Mouse (Mus musculus) midbrain, embryonic 15.5 days (tissue): ENCODE data around the gene Syt16. TPM values are rescaled to one million over a fixed set of nuclear protein-coding genes. Genes with fewer than 3 reads are reported as not detected.

Experiments
- ATAC-seq: fragments of 200-750 bp; cut with Nextera tagmentation; replicated peaks from 2 replicates; pipeline ENCODE4 v1.8.0; 2017; ENCODE audit warnings: moderate TSS enrichment
- H3K27ac ChIP-seq: fragments of 300-500 bp; sonication (generic); 2 replicates; pipeline ENCODE4 v1.5.1; 2015; ENCODE audit warnings: mild to moderate bottlenecking, inconsistent platforms
- H3K27me3 ChIP-seq: fragments of 300-500 bp; sonication (generic); replicated peaks from 2 replicates; pipeline ENCODE4 v1.6.1; 2015; ENCODE audit warnings: inconsistent platforms
- H3K36me3 ChIP-seq: fragments of 300-500 bp; sonication (generic); replicated peaks from 2 replicates; pipeline ENCODE4 v1.6.1; 2015; ENCODE audit warnings: inconsistent platforms
- H3K4me1 ChIP-seq: fragments of 300-500 bp; sonication (generic); 2 replicates; pipeline ENCODE4 v1.6.1; 2015; ENCODE audit warnings: inconsistent platforms
- H3K4me2 ChIP-seq: fragments of 300-500 bp; sonication (generic); 2 replicates; pipeline ENCODE4 v1.6.1; 2015; ENCODE audit warnings: inconsistent platforms, mild to moderate bottlenecking, moderate library complexity
- H3K4me3 ChIP-seq: fragments of 300-500 bp; sonication (generic); 2 replicates; pipeline ENCODE4 v1.5.1; 2015; ENCODE audit warnings: mild to moderate bottlenecking, inconsistent platforms
- H3K9ac ChIP-seq: fragments of 300-500 bp; sonication (generic); 2 replicates; pipeline ENCODE4 v1.6.1; 2015; ENCODE audit warnings: mild to moderate bottlenecking, inconsistent platforms
- H3K9me3 ChIP-seq: fragments of 300-500 bp; sonication (generic); 2 replicates; pipeline ENCODE4 v1.6.1; 2016; ENCODE audit warnings: inconsistent platforms
- WGBS: fragments of 180-500 bp; shearing (Covaris S2); methylation state at CpG from one replicate; pipeline ENCODE4 v1.1.7; 2015; ENCODE audit warnings: mixed read lengths; 5-methylcytosine and 5-hydroxymethylcytosine counted together
- polyA plus RNA-seq: library from polyadenylated mRNA; unstranded; fragments of >200 nt; fragmentation: Nextera tagmentation; extraction: Ambion mirVana; gene quantifications from 2 replicates; pipeline ENCODE4 v1.2.1, GENCODE M21; 2015

Syt16 gene
- polyA plus RNA-seq, 1 experiment from 2014 or later: 91.2 TPM

- 78% methylated on average over 1 of the region's 1 CpGs for WGBS
- 0 out of 2 replicates have a peak, but pooled peaks cover 3% of the 10 kb centered on the region for H3K36me3 ChIP-seq
- H3K4me2 ChIP-seq: no peak overlapping the region
- H3K9ac ChIP-seq: no peak overlapping the region
- ATAC-seq: no peak
- H3K27me3 ChIP-seq: no peaks in the 10 kb centered on the region
- no peak overlapping the region for H3K27ac ChIP-seq
- peaks cover 9% of the 10 kb centered on the region; the same call in 1 of the 2 replicates for H3K9me3 ChIP-seq
- no peak overlapping the region for H3K4me3 ChIP-seq
- H3K4me1 ChIP-seq: peaks cover 5% of the 10 kb centered on the region; the same call in 1 of the 2 replicates
These were observed 130.8 kb downstream of the Syt16 start for GRCm38 (mm10) chr12:74128229-74128628.

GRCm38 (mm10) chr12:74131790-74132189, 134.3 kb downstream of the Syt16 start:
- no peak overlapping the region for H3K9ac ChIP-seq
- no peaks in the 10 kb centered on the region for H3K27me3 ChIP-seq
- H3K36me3 ChIP-seq: 0 out of 2 replicates have a peak, but pooled peaks cover 8% of the 10 kb centered on the region
- 4% methylated on average over 2 of the region's 2 CpGs for WGBS
- H3K27ac ChIP-seq: peak overlapping the region; percentile 63
- 0 out of 2 replicates have a peak, but pooled peaks cover under 1% of the 10 kb centered on the region for H3K9me3 ChIP-seq
- peak; percentile 73; the same call in 1 of the 2 replicates for ATAC-seq
- no peak overlapping the region for H3K4me2 ChIP-seq
- no peak overlapping the region for H3K4me3 ChIP-seq
- H3K4me1 ChIP-seq: peaks cover 5% of the 10 kb centered on the region; the same call in 1 of the 2 replicates

GRCm38 (mm10) chr12:74142147-74142546, 144.7 kb downstream of the Syt16 start:
- H3K27me3 ChIP-seq: no peaks in the 10 kb centered on the region
- H3K36me3 ChIP-seq: no peaks in the 10 kb centered on the region
- no peak overlapping the region for H3K4me3 ChIP-seq
- WGBS: 46% methylated on average over 7 of the region's 7 CpGs
- H3K4me2 ChIP-seq: no peak overlapping the region
- no peak overlapping the region for H3K9ac ChIP-seq
- ATAC-seq: no peak
- H3K27ac ChIP-seq: no peak overlapping the region
- no peaks in the 10 kb centered on the region for H3K4me1 ChIP-seq
- no peaks in the 10 kb centered on the region for H3K9me3 ChIP-seq

- H3K4me2 ChIP-seq: no peak overlapping the region
- H3K27me3 ChIP-seq: no peaks in the 10 kb centered on the region
- no peaks in the 10 kb centered on the region for H3K9me3 ChIP-seq
- H3K4me3 ChIP-seq: no peak overlapping the region
- H3K4me1 ChIP-seq: no peaks in the 10 kb centered on the region
- H3K9ac ChIP-seq: no peak overlapping the region
- no peak overlapping the region for H3K27ac ChIP-seq
- no peaks in the 10 kb centered on the region for H3K36me3 ChIP-seq
- 43% methylated on average over 5 of the region's 5 CpGs for WGBS
- ATAC-seq: no peak
These were observed 146.9 kb downstream of the Syt16 start for GRCm38 (mm10) chr12:74144385-74144784.

- Histone ChIP-seq H3K9me3 (no peaks in the 10 kb centered on the region), H3K27me3 (no peaks in the 10 kb centered on the region), H3K4me3 (no peak overlapping the region), H3K27ac (no peak overlapping the region), H3K36me3 (no peaks in the 10 kb centered on the region), H3K4me1 (no peaks in the 10 kb centered on the region), H3K4me2 (no peak overlapping the region), H3K9ac (no peak overlapping the region)
- WGBS: 75% methylated on average over 3 of the region's 3 CpGs
- ATAC-seq: no peak
These were observed 163.3 kb downstream of the Syt16 start for GRCm38 (mm10) chr12:74160791-74161190.

- Histone ChIP-seq H3K4me3 (no peak overlapping the region), H3K4me2 (no peak overlapping the region), H3K27me3 (no peaks in the 10 kb centered on the region), H3K4me1 (no peaks in the 10 kb centered on the region), H3K27ac (no peak overlapping the region), H3K36me3 (no peaks in the 10 kb centered on the region), H3K9ac (no peak overlapping the region), H3K9me3 (no peaks in the 10 kb centered on the region)
- 86% methylated on average over 2 of the region's 2 CpGs for WGBS
- ATAC-seq: no peak
These were observed 165.6 kb downstream of the Syt16 start for GRCm38 (mm10) chr12:74163080-74163479.

GRCm38 (mm10) chr12:74171257-74171656, 173.8 kb downstream of the Syt16 start:
- no peak overlapping the region for H3K9ac ChIP-seq
- H3K4me3 ChIP-seq: no peak overlapping the region
- no peak for ATAC-seq
- H3K27ac ChIP-seq: no peak overlapping the region
- H3K4me1 ChIP-seq: peaks cover 12% of the 10 kb centered on the region
- H3K4me2 ChIP-seq: no peak overlapping the region
- H3K36me3 ChIP-seq: no peaks in the 10 kb centered on the region
- WGBS: 79% methylated on average over 1 of the region's 1 CpGs
- no peaks in the 10 kb centered on the region for H3K27me3 ChIP-seq
- no peaks in the 10 kb centered on the region for H3K9me3 ChIP-seq

GRCm38 (mm10) chr12:74173902-74174301, 176.4 kb downstream of the Syt16 start:
- H3K36me3 ChIP-seq: no peaks in the 10 kb centered on the region
- no peak for ATAC-seq
- 26% methylated on average over 3 of the region's 3 CpGs for WGBS
- no peaks in the 10 kb centered on the region for H3K9me3 ChIP-seq
- no peak overlapping the region for H3K4me3 ChIP-seq
- H3K27me3 ChIP-seq: no peaks in the 10 kb centered on the region
- H3K4me2 ChIP-seq: no peak overlapping the region
- peak overlapping the region; percentile 35; the same call in 1 of the 2 replicates for H3K27ac ChIP-seq
- H3K4me1 ChIP-seq: peaks cover 12% of the 10 kb centered on the region
- H3K9ac ChIP-seq: no peak overlapping the region

- Histone ChIP-seq H3K27me3 (no peaks in the 10 kb centered on the region), H3K36me3 (no peaks in the 10 kb centered on the region), H3K9me3 (no peaks in the 10 kb centered on the region), H3K4me1 (no peaks in the 10 kb centered on the region), H3K9ac (no peak overlapping the region), H3K27ac (no peak overlapping the region), H3K4me2 (no peak overlapping the region), H3K4me3 (no peak overlapping the region)
- no peak for ATAC-seq
- 77% methylated on average over 17 of the region's 17 CpGs for WGBS
These were observed 187.1 kb downstream of the Syt16 start for GRCm38 (mm10) chr12:74184596-74184995.

- Histone ChIP-seq H3K4me1 (no peaks in the 10 kb centered on the region), H3K27me3 (no peaks in the 10 kb centered on the region), H3K9ac (no peak overlapping the region), H3K36me3 (no peaks in the 10 kb centered on the region), H3K27ac (no peak overlapping the region), H3K4me2 (no peak overlapping the region), H3K9me3 (no peaks in the 10 kb centered on the region), H3K4me3 (no peak overlapping the region)
- 83% methylated on average over 11 of the region's 11 CpGs for WGBS
- no peak for ATAC-seq
These were observed 190.9 kb downstream of the Syt16 start for GRCm38 (mm10) chr12:74188243-74188785.

GRCm38 (mm10) chr12:74188815-74189214, 191.4 kb downstream of the Syt16 start:
- no peaks in the 10 kb centered on the region for H3K27me3 ChIP-seq
- no peak; the same call in 1 of the 2 replicates for ATAC-seq
- no peak overlapping the region for H3K4me2 ChIP-seq
- 21% methylated on average over 7 of the region's 7 CpGs for WGBS
- H3K9ac ChIP-seq: no peak overlapping the region
- H3K9me3 ChIP-seq: no peaks in the 10 kb centered on the region
- H3K4me1 ChIP-seq: no peaks in the 10 kb centered on the region
- no peak overlapping the region for H3K4me3 ChIP-seq
- no peaks in the 10 kb centered on the region for H3K36me3 ChIP-seq
- no peak overlapping the region for H3K27ac ChIP-seq

- Histone ChIP-seq H3K4me1 (no peaks in the 10 kb centered on the region), H3K27ac (no peak overlapping the region), H3K4me3 (no peak overlapping the region), H3K9ac (no peak overlapping the region), H3K36me3 (no peaks in the 10 kb centered on the region), H3K4me2 (no peak overlapping the region), H3K27me3 (no peaks in the 10 kb centered on the region), H3K9me3 (no peaks in the 10 kb centered on the region)
- no peak for ATAC-seq
- 66% methylated on average over 4 of the region's 4 CpGs for WGBS
These were observed 192.4 kb downstream of the Syt16 start for GRCm38 (mm10) chr12:74189840-74190239.

GRCm38 (mm10) chr12:74190297-74190696, 192.8 kb downstream of the Syt16 start:
- Histone ChIP-seq H3K27me3 (no peaks in the 10 kb centered on the region), H3K4me2 (no peak overlapping the region), H3K9ac (no peak overlapping the region), H3K4me3 (no peak overlapping the region), H3K36me3 (no peaks in the 10 kb centered on the region), H3K27ac (no peak overlapping the region), H3K4me1 (no peaks in the 10 kb centered on the region), H3K9me3 (no peaks in the 10 kb centered on the region)
- ATAC-seq: no peak
- 91% methylated on average over 5 of the region's 5 CpGs for WGBS
